Comparison of ENCODE assay signal across 8 mouse cellular contexts in genomic region chr10:127380767-127381742, GRCm38 (mm10). TPM values are rescaled to one million over a fixed set of nuclear protein-coding genes. Genes with fewer than 3 reads are reported as not detected.
A peak's percentile ranks its signal among the peaks of the same experiment; 100 is the strongest.
DNase-seq lines count a peak whose midpoint lies in the region; ATAC-seq and TF ChIP-seq lines count a peak whose summit lies in the region.

No protein-coding gene starts in this region.

- peaks cover 11% of the 10 kb centered on the region for H3K4me1 ChIP-seq in embryonic facial prominence, embryonic 14.5 days (ENCODE audit: control insufficient read depth, insufficient read depth, low read length)
- peaks cover 38% of the 10 kb centered on the region for H3K4me1 ChIP-seq in heart, embryonic 13.5 days
- peaks cover 36% of the 10 kb centered on the region for H3K4me1 ChIP-seq in liver, embryonic 15.5 days (replicated peaks)
- peaks cover 5% of the 10 kb centered on the region; the same call in 1 of the 2 replicates for H3K4me1 ChIP-seq in neural tube, embryonic 11.5 days (ENCODE audit: control insufficient read depth, insufficient read depth, low read length)
- H3K4me1 ChIP-seq in stomach, postnatal 0 days (replicated peaks; ENCODE audit: control insufficient read depth, insufficient read depth), result no peaks in the 10 kb centered on the region

- H3K27me3 ChIP-seq in embryonic facial prominence, embryonic 14.5 days (replicated peaks; ENCODE audit: control insufficient read depth, insufficient read depth, low read length), result no peaks in the 10 kb centered on the region
- no peaks in the 10 kb centered on the region for H3K27me3 ChIP-seq in heart, embryonic 13.5 days (replicated peaks)
- no peaks in the 10 kb centered on the region for H3K27me3 ChIP-seq in liver, embryonic 15.5 days
- H3K27me3 ChIP-seq in neural tube, embryonic 11.5 days (ENCODE audit: control insufficient read depth, insufficient read depth, low read length), result no peaks in the 10 kb centered on the region
- no peaks in the 10 kb centered on the region for H3K27me3 ChIP-seq in stomach, postnatal 0 days (ENCODE audit: control insufficient read depth, insufficient read depth, low read length)

- no peaks in the 10 kb centered on the region for H3K9me3 ChIP-seq in embryonic facial prominence, embryonic 14.5 days (ENCODE audit: control insufficient read depth, low read length)
- 0 out of 2 replicates have a peak, but pooled peaks cover 2% of the 10 kb centered on the region for H3K9me3 ChIP-seq in heart, embryonic 13.5 days
- H3K9me3 ChIP-seq in liver, embryonic 15.5 days (replicated peaks), result no peaks in the 10 kb centered on the region
- H3K9me3 ChIP-seq in neural tube, embryonic 11.5 days (ENCODE audit: control insufficient read depth, low read length), result no peaks in the 10 kb centered on the region
- H3K9me3 ChIP-seq in stomach, postnatal 0 days (ENCODE audit: control insufficient read depth, low read length), result no peaks in the 10 kb centered on the region

- TF ChIP-seq EP300 in stomach, postnatal 0 days (optimal IDR thresholded peaks at IDR 0.05), result no peak

- TF ChIP-seq CTCF in stomach, postnatal 0 days (IDR thresholded peaks at IDR 0.05; ENCODE audit: low read depth), result peak; percentile 35; the same call in 1 of the 2 replicates

- peak overlapping the region; percentile 67 for H3K4me2 ChIP-seq in embryonic facial prominence, embryonic 14.5 days (ENCODE audit: low read depth, low read length)
- H3K4me2 ChIP-seq in heart, embryonic 13.5 days, result peak overlapping the region; percentile 81
- H3K4me2 ChIP-seq in liver, embryonic 15.5 days, result peak overlapping the region; percentile 90
- peak overlapping the region; percentile 68 for H3K4me2 ChIP-seq in neural tube, embryonic 11.5 days (ENCODE audit: low read depth)
- peak overlapping the region; percentile 77 for H3K4me2 ChIP-seq in stomach, postnatal 0 days (replicated peaks; ENCODE audit: low read depth)

- ATAC-seq in embryonic facial prominence, embryonic 14.5 days (ENCODE audit: low read depth), result peak; percentile 70
- peak; percentile 84 for ATAC-seq in heart, embryonic 13.5 days (ENCODE audit: extremely low read depth, insufficient number of reproducible peaks, low FRiP score, low TSS enrichment)
- peak; percentile 81 for ATAC-seq in liver, embryonic 15.5 days (ENCODE audit: insufficient read depth)
- ATAC-seq in neural tube, embryonic 11.5 days (ENCODE audit: insufficient read depth, low FRiP score, low TSS enrichment), result peak; percentile 70
- peak; percentile 75 for ATAC-seq in stomach, postnatal 0 days (ENCODE audit: low FRiP score, low TSS enrichment)

- H3K4me3 ChIP-seq in embryonic facial prominence, embryonic 14.5 days (ENCODE audit: low read depth, low read length), result peak overlapping the region; percentile 64
- peak overlapping the region; percentile 73 for H3K4me3 ChIP-seq in heart, embryonic 13.5 days
- peak overlapping the region; percentile 80 for H3K4me3 ChIP-seq in liver, embryonic 15.5 days (replicated peaks)
- H3K4me3 ChIP-seq in neural tube, embryonic 11.5 days (ENCODE audit: low read depth, low read length), result peak overlapping the region; percentile 78
- H3K4me3 ChIP-seq in stomach, postnatal 0 days (ENCODE audit: low read depth, low read length), result peak overlapping the region; percentile 66

- peak overlapping the region; percentile 97 for H3K27ac ChIP-seq in embryonic facial prominence, embryonic 14.5 days (replicated peaks; ENCODE audit: low read depth, low read length)
- peak overlapping the region; percentile 98 for H3K27ac ChIP-seq in heart, embryonic 13.5 days (replicated peaks)
- H3K27ac ChIP-seq in liver, embryonic 15.5 days (replicated peaks), result peak overlapping the region; percentile 88
- peak overlapping the region; percentile 97 for H3K27ac ChIP-seq in neural tube, embryonic 11.5 days (ENCODE audit: low read depth, low read length)
- H3K27ac ChIP-seq in stomach, postnatal 0 days (replicated peaks), result peak overlapping the region; percentile 97

- peak; percentile 86 for DNase-seq in A20 (ENCODE audit: low read depth, low spot score)
- peak; percentile 41 to 44 for DNase-seq in adrenal gland, postnatal 4 days (ENCODE audit: low spot score in 2 of 2)
- peak; percentile 78 for DNase-seq in embryonic facial prominence, embryonic 14.5 days (ENCODE audit: low spot score)
- DNase-seq in kidney, postnatal 10 days, result peak; percentile 86
- DNase-seq in neural tube, embryonic 11.5 days (ENCODE audit: low spot score), result peak; percentile 78
- DNase-seq in stomach, postnatal 0 days (ENCODE audit: low spot score), result peak; percentile 69

- H3K9ac ChIP-seq in embryonic facial prominence, embryonic 14.5 days (ENCODE audit: low read depth, low read length), result peak overlapping the region; percentile 88
- peak overlapping the region; percentile 95 for H3K9ac ChIP-seq in heart, embryonic 13.5 days
- peak overlapping the region; percentile 76 for H3K9ac ChIP-seq in liver, embryonic 15.5 days
- H3K9ac ChIP-seq in neural tube, embryonic 11.5 days (ENCODE audit: low read length), result peak overlapping the region; percentile 85
- H3K9ac ChIP-seq in stomach, postnatal 0 days (ENCODE audit: low read length), result peak overlapping the region; percentile 94

- no peaks in the 10 kb centered on the region for H3K36me3 ChIP-seq in embryonic facial prominence, embryonic 14.5 days (ENCODE audit: control insufficient read depth, insufficient read depth, low read length)
- no peaks in the 10 kb centered on the region for H3K36me3 ChIP-seq in heart, embryonic 13.5 days
- no peaks in the 10 kb centered on the region for H3K36me3 ChIP-seq in liver, embryonic 15.5 days (replicated peaks)
- H3K36me3 ChIP-seq in neural tube, embryonic 11.5 days (ENCODE audit: control insufficient read depth, insufficient read depth, low read length), result no peaks in the 10 kb centered on the region
- no peaks in the 10 kb centered on the region for H3K36me3 ChIP-seq in stomach, postnatal 0 days (ENCODE audit: control insufficient read depth, insufficient read depth, low read length)

- WGBS in embryonic facial prominence, embryonic 14.5 days, result 4% methylated on average over 20 of the region's 79 CpGs
- WGBS in heart, embryonic 13.5 days, result under 1% methylated on average over 18 of the region's 79 CpGs
- WGBS in liver, embryonic 15.5 days (ENCODE audit: insufficient replicate concordance), result 1% methylated on average over 69 of the region's 79 CpGs
- 2% methylated on average over 28 of the region's 79 CpGs for WGBS in neural tube, embryonic 11.5 days
- 2% methylated on average over 30 of the region's 79 CpGs for WGBS in stomach, postnatal 0 days

RNA-seq across cellular contexts. Expression of gene R3hdm2, which starts 0.9 kb away (rescaled TPM):
- total RNA-seq in adrenal gland, postnatal 4 days (2021), result 100 to 1,000 TPM; 157 to 164 TPM
- polyA plus RNA-seq in embryonic facial prominence, embryonic 14.5 days (2014; fragmentation: Nextera tagmentation; extraction: Ambion mirVana), result 27.8 and 29.8 TPM in 2 replicates
- polyA plus RNA-seq in heart, embryonic 13.5 days (2015; fragmentation: Nextera tagmentation; extraction: Ambion mirVana), result 29.1 and 30.4 TPM in 2 replicates
- 14.4 and 15.0 TPM in 2 replicates for polyA plus RNA-seq in liver, embryonic 15.5 days (2015; fragmentation: Nextera tagmentation; extraction: Ambion mirVana)
- 25.4 and 27.4 TPM in 2 replicates for polyA plus RNA-seq in neural tube, embryonic 11.5 days (2014; fragmentation: Nextera tagmentation; extraction: Ambion mirVana)
- polyA plus RNA-seq in stomach, postnatal 0 days (2015; fragmentation: Nextera tagmentation; extraction: Ambion mirVana), result 14.3 and 17.6 TPM in 2 replicates

RNA-seq across cellular contexts. Expression of gene Inhbc, which starts 10.8 kb away (rescaled TPM):
- total RNA-seq in adrenal gland, postnatal 4 days (2021), result 1 to 10 TPM in 1 of 2 experiments, not detected in 1; 5.8 TPM
- not detected in 2 replicates for polyA plus RNA-seq in embryonic facial prominence, embryonic 14.5 days (2014; fragmentation: Nextera tagmentation; extraction: Ambion mirVana)
- not detected in 2 replicates for polyA plus RNA-seq in heart, embryonic 13.5 days (2015; fragmentation: Nextera tagmentation; extraction: Ambion mirVana)
- 4.6 and 5.1 TPM in 2 replicates for polyA plus RNA-seq in liver, embryonic 15.5 days (2015; fragmentation: Nextera tagmentation; extraction: Ambion mirVana)
- polyA plus RNA-seq in neural tube, embryonic 11.5 days (2014; fragmentation: Nextera tagmentation; extraction: Ambion mirVana), result not detected in 2 replicates
- polyA plus RNA-seq in stomach, postnatal 0 days (2015; fragmentation: Nextera tagmentation; extraction: Ambion mirVana), result 0.15 TPM in 1 of 2 replicates, not detected in the other

RNA-seq across cellular contexts. Expression of gene Inhbe, which starts 26.8 kb away (rescaled TPM):
- 1 to 10 TPM in 1 of 2 experiments, under 1 TPM in 1; 0.06 to 2.5 TPM for total RNA-seq in adrenal gland, postnatal 4 days (2021)
- not detected in 2 replicates for polyA plus RNA-seq in embryonic facial prominence, embryonic 14.5 days (2014; fragmentation: Nextera tagmentation; extraction: Ambion mirVana)
- polyA plus RNA-seq in heart, embryonic 13.5 days (2015; fragmentation: Nextera tagmentation; extraction: Ambion mirVana), result 0.06 TPM in 1 of 2 replicates, not detected in the other
- polyA plus RNA-seq in liver, embryonic 15.5 days (2015; fragmentation: Nextera tagmentation; extraction: Ambion mirVana), result 0.71 and 0.82 TPM in 2 replicates
- not detected in 2 replicates for polyA plus RNA-seq in neural tube, embryonic 11.5 days (2014; fragmentation: Nextera tagmentation; extraction: Ambion mirVana)
- polyA plus RNA-seq in stomach, postnatal 0 days (2015; fragmentation: Nextera tagmentation; extraction: Ambion mirVana), result 0.02 and 0.12 TPM in 2 replicates

RNA-seq across cellular contexts. Expression of gene Gli1, which starts 39.3 kb away (rescaled TPM):
- total RNA-seq in adrenal gland, postnatal 4 days (2021), result 10 to 100 TPM; 16.4 to 17.2 TPM
- polyA plus RNA-seq in embryonic facial prominence, embryonic 14.5 days (2014; fragmentation: Nextera tagmentation; extraction: Ambion mirVana), result 10.2 and 11.7 TPM in 2 replicates
- 0.93 and 1.4 TPM in 2 replicates for polyA plus RNA-seq in heart, embryonic 13.5 days (2015; fragmentation: Nextera tagmentation; extraction: Ambion mirVana)
- 0.31 and 0.32 TPM in 2 replicates for polyA plus RNA-seq in liver, embryonic 15.5 days (2015; fragmentation: Nextera tagmentation; extraction: Ambion mirVana)
- 3.8 and 4.6 TPM in 2 replicates for polyA plus RNA-seq in neural tube, embryonic 11.5 days (2014; fragmentation: Nextera tagmentation; extraction: Ambion mirVana)
- polyA plus RNA-seq in stomach, postnatal 0 days (2015; fragmentation: Nextera tagmentation; extraction: Ambion mirVana), result 2.3 and 2.4 TPM in 2 replicates

RNA-seq across cellular contexts. Expression of gene Arhgap9, which starts 59.3 kb away (rescaled TPM):
- 1 to 10 TPM; 2.9 to 4.2 TPM for total RNA-seq in adrenal gland, postnatal 4 days (2021)
- 3.7 and 4.4 TPM in 2 replicates for polyA plus RNA-seq in embryonic facial prominence, embryonic 14.5 days (2014; fragmentation: Nextera tagmentation; extraction: Ambion mirVana)
- 1.7 and 1.9 TPM in 2 replicates for polyA plus RNA-seq in heart, embryonic 13.5 days (2015; fragmentation: Nextera tagmentation; extraction: Ambion mirVana)
- 14.1 and 14.9 TPM in 2 replicates for polyA plus RNA-seq in liver, embryonic 15.5 days (2015; fragmentation: Nextera tagmentation; extraction: Ambion mirVana)
- polyA plus RNA-seq in neural tube, embryonic 11.5 days (2014; fragmentation: Nextera tagmentation; extraction: Ambion mirVana), result 1.1 and 1.8 TPM in 2 replicates
- polyA plus RNA-seq in stomach, postnatal 0 days (2015; fragmentation: Nextera tagmentation; extraction: Ambion mirVana), result 5.2 and 5.7 TPM in 2 replicates

Comparison
In these comparisons a context has a peak if more than half of its experiments do, and no peak if none do; other contexts are left out.
1. Peak in every context shown above with its lines: DNase-seq, ATAC-seq, H3K4me3 ChIP-seq and H3K27ac ChIP-seq.